Mouse (Mus musculus) heart, postnatal 36 days (tissue): ENCODE results near the gene Smad3. TPM values are rescaled to one million over a fixed set of nuclear protein-coding genes. Genes with fewer than 3 reads are reported as not detected.
A peak's percentile ranks its signal among the peaks of the same experiment; 100 is the strongest.

Source experiments
- DNase-seq, 2 experiments: peaks; one replicate each; pipeline ENCODE4 v3.0.0; 2021 to 2022
- intact Hi-C: fragments of 180-260 bp; cut with DNase I; formaldehyde crosslinking; loops from one replicate; pipeline ENCODE4 v1.15.1; 2025
- total RNA-seq, 2 experiments: library from RNA; stranded (reverse); gene quantifications; 2 replicates each; pipeline ENCODE4 v1.2.3; 2021

Smad3 gene
- total RNA-seq: 10 to 100 TPM; 12.5 to 13.2 TPM

DNA sequence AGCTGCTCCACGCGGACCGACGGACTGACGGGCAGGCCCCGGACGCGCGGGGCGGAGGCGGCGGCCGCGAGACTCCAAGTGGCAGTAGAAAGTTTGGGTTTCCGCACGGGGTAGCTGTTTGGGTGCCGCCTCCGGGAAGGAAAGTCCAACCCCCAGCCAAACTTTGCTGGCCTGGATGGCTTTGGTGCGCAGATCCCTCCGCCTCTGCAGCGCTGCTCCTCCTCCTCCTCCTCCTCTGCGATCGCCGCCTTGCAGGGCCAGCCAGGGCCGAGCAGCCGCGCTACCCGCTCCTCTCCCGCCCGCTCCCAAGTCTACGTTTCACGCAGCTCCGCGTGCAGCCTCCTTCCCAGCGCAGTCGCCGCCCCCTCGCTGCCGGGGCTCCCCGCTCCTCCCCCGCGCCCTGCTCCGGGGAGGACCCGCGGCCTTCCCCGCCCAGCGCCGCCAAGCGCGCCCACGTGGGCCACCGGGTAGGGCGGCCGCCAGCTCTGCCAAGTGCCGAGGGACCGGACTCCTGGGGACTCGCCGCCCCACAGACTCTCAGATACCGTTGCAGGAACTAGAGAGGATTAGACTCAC, at the start of gene Smad3:
Gene Smad3, minus strand, starts transcription at position 130 of the 576 bp plus-strand sequence.
- intact Hi-C loops: loop anchor here (1.0 to 10.0 kb wide), 7 partner anchors 31 to 623 kb away; partner anchors contain the start of genes Aagab and Iqch
- peak; percentile 90 to 95 for DNase-seq

DNA sequence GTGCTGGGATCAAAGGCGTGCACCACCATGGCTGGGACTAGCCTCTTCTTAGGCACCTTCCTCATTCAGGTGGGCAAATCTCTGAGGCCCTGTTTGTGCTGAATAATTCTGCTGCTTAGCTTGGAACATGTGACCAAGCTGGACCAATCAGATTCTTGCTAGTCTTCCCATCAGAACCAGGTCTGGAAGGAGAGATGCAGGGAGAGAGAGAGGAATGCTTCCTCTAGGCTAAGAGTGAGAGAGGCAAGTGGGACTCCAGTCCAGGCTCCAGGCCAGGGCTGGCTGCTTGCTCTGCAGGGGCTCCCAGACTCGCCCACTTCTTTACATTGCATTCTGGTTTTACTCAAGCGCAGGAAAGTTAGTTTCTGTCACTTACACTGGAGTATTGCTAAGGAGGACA, 47.1 kb upstream of the Smad3 start:
- DNase-seq: no peak
- intact Hi-C loops: no loop called here

DNA sequence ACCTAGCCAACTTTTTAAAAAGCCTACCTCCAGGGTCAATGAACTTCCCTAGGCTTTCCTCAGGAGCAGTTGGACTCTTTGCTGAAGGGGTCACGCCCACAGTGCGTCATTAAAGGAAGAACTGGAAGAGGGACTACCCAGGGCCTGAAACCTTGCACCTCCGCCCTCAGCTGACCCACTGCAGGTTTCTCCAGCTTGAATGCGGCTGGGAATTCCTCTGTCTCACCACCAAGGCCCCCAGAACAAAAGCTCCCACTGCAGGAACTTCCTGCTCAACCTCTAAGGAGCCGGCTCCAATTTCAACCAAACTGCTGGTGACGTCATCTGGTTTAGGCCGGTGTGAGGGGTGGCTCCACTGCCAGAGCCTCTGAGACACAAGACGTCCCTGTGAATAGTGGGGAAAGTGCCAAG, 45.4 kb upstream of the Smad3 start:
- intact Hi-C loops: no loop called here
- DNase-seq: no peak

DNA sequence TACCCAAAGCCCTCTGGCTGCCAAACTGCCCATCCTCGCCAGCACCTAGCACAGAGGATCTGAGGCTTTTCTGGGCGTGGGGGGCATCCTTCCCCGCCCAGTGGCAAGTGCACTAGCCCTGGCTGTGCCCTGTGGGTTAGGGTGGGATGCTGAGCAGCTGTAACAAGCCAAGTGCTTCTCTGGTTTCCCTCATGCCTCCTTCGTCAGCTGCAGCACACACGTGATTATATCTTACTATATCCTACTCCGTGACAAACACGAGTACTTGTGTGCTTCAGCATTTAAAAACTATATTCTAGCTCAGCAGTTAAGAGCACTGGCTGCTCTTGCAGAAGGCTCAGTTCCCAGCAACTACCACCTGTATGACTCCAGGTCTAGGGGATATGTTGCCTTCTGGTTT, 44.7 kb upstream of the Smad3 start:
- intact Hi-C loops: no loop called here
- no peak for DNase-seq

- intact Hi-C loops: no loop called here
- no peak for DNase-seq
Measured at GRCm38 (mm10) chr9:63802080-63802479, 44.3 kb upstream of the Smad3 start.

DNA sequence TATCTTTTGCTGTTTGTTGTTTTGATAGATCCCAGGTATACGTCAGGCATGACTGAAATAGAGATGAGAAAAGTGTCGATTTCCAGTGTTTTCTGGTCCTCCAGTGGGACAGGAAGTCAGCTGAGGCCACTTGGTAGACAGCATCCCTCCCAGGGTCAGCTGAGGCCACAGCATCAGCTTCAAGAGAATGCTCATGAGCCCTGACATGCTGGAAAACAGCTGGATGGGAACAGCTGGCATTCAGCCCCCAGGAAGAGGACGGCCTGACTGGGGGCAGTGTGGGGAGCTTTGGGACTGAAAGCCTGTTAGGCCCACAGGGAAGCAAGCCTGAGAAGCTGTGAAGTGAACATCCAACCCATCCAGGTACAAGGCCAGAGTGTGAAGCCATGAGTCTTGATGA, 38.6 kb upstream of the Smad3 start:
- intact Hi-C loops: no loop called here
- DNase-seq: no peak

- intact Hi-C loops: no loop called here
- peak; percentile 71 to 75 for DNase-seq
Measured at GRCm38 (mm10) chr9:63793731-63794495, 36.1 kb upstream of the Smad3 start.

DNA sequence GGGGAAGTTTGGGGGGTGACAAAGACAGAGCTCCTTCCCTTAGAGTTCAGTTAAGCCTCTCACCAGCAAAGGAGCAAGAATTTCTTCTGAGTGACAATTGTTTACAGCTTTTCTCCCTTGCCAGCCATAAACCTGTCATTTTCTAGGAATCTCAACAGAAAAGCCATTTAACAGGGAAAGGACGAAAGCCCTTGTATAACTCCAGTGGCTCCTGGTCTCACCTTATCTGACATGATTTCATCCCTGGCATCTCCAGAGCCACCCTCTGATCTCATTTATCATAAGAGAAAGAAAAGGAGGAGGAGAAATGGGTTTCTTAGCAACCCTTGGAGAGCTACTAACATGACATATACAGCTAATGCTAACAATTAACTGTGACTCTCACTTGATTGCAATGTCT, 33.9 kb upstream of the Smad3 start:
- DNase-seq: no peak
- intact Hi-C loops: no loop called here

GRCm38 (mm10) chr9:63791275-63791674, 33.5 kb upstream of the Smad3 start:
- intact Hi-C loops: no loop called here
- peak; percentile 38 to 42 for DNase-seq

DNA sequence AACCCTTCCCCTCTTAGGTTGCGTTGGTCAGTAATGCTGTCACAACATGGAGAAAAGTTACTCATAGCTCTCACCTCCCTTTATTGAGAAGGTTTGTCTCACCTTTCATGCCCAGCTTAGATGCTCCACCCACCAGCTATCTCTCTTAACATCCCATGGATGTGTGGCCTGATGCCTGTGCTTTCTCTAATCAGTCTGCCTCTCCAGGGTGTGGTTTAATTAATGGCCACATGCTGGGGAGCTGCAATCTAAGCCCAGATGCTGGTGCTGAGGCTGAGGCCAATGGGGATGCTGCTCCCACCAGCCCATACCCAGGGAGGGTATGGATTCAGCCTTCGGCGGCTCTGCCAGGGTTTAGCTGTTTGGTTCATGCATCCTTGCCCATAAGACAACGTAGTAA, 32.4 kb upstream of the Smad3 start:
- intact Hi-C loops: no loop called here

DNA sequence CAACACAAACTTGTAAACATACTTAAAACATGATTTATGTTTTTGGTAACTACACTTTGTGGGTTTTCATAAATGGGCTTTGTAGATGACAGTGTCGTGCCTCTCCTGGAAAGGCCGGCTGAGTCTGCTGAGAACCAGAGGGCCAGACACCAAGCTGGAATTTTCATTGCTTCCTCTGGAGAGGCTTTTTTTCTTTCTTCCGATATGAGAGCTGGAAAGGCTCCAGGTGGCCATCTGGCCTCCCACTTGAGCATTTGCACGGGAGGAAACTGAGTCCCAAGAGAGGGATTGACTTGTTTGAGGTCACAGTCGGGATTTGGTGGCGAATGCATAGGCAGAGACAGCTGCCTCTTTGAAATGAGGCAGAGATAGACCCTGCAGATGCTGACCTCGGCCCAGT, 31.6 kb upstream of the Smad3 start:
- intact Hi-C loops: loop anchor here (1.0 kb wide), 1 partner anchor 31 kb away; no protein-coding TSS in a partner anchor
- DNase-seq: peak; percentile 60 to 61

More for the DNA sequence above, 32.4 kb upstream of the Smad3 start:
- DNase-seq: no peak

GRCm38 (mm10) chr9:63787606-63788005, 29.8 kb upstream of the Smad3 start:
- intact Hi-C loops: no loop called here
- DNase-seq: no peak

DNA sequence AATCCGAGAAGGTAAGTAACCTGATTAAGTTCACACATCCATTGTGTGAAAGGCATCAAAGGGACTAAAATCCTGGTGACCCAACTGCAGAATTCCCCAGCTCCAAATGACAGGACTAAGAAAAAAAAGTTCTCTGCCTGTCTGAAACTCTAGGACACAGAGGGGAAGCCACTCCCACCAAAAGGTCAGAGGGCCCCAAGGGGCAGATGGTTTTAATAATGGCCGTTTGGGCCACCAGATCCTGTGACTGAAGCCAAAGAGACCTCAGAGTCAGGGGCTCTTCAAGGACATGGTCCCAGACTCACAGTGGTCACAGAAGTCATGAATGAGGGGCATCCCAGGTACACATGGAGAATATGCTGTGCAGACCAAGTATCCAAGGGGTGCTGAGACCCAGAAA, 29.3 kb upstream of the Smad3 start:
- intact Hi-C loops: no loop called here
- no peak for DNase-seq

DNA sequence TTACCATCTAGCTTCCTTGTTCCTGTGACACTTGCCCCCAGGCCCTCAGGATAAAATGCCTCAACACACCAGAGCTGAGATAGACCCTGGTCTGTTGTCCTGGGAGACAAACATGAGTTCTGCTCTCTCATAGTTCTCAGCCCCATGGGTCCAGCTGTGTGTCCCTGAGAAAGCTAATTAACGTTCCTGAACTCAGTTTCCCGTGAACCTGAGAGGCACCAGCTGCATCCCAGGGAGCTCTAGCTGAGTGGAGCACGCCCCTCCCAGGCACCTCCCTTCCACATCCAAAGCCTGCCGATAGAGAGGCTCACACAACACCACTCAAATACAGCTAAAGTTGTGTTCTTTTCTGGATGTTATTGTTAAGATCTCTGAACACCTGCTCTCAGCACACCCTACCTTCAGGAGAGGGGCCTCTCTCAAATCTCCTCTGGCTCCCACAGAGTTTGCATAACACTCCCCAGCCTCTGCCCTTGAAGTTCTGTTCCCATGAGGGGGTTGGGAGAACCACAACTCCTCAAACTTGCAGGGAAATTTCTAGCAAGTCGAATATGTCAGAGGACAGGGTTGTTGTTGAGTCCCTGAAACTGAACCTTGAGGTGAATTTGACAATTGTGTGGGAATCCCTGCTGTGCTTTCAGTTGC, 28.4 kb upstream of the Smad3 start:
- no peak for DNase-seq

DNA sequence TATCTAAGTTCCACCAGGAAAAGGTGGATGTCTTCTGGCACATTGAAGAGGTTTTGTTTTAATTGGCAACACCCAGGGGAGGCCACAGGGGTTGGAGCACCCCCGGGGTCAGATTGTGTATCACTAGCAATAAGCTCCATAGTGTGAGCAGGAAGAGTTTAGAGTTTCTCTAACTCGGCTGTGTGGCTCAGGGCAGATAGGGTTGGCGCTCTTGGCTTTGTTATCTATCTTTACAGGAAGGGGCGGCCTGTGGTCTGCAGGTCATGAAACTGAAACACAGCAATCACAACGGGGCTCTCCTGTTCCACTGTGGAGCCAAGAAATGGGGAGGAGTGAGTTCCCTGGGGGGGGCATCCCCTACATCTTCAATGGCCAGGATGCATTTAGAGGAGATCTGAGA, 27.7 kb upstream of the Smad3 start:
- intact Hi-C loops: no loop called here
- no peak for DNase-seq

More for the DNA sequence above, 28.4 kb upstream of the Smad3 start:
- intact Hi-C loops: no loop called here

- no peak for DNase-seq
- intact Hi-C loops: no loop called here
Measured at GRCm38 (mm10) chr9:63784597-63784996, 26.8 kb upstream of the Smad3 start.

GRCm38 (mm10) chr9:63782744-63783143, 24.9 kb upstream of the Smad3 start:
- intact Hi-C loops: no loop called here

DNA sequence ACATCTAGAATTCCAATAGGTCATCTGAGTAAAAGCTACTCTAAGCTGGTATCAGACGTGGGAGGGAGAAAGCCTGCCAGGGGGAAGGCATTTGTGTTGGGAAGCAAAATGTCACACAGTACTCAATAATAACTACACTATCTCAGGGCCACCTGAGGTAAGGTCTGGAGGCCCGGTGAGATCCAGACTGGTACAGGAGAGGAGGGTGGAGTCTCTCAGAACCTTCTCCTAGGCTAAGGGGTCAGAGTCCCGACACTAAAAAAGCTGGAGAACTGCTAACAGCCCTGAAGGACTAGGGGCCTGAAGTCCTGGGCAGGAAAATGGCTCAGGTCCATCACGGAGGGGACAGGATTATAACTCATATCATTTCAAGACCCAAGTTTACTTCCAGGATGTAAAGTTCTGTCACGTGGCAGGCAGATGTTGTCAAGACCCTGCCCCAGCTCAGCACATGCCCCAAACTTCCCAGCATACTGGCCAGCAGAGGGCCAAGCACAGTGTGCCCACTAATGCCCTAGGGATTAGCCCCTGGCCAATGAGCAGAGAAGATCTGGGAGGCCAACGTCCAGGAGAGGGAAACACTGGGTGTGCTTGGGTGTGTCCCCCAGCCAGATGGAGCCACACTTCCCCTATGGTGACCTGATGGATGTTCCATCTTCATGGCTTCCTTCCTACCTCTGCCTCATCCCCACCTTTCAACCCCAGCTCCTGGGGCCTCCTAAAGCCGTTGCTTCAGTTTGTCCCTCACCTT, 24.1 kb upstream of the Smad3 start:
- intact Hi-C loops: no loop called here
- DNase-seq: no peak

More at GRCm38 (mm10) chr9:63782744-63783143, 24.9 kb upstream of the Smad3 start:
- no peak for DNase-seq

DNA sequence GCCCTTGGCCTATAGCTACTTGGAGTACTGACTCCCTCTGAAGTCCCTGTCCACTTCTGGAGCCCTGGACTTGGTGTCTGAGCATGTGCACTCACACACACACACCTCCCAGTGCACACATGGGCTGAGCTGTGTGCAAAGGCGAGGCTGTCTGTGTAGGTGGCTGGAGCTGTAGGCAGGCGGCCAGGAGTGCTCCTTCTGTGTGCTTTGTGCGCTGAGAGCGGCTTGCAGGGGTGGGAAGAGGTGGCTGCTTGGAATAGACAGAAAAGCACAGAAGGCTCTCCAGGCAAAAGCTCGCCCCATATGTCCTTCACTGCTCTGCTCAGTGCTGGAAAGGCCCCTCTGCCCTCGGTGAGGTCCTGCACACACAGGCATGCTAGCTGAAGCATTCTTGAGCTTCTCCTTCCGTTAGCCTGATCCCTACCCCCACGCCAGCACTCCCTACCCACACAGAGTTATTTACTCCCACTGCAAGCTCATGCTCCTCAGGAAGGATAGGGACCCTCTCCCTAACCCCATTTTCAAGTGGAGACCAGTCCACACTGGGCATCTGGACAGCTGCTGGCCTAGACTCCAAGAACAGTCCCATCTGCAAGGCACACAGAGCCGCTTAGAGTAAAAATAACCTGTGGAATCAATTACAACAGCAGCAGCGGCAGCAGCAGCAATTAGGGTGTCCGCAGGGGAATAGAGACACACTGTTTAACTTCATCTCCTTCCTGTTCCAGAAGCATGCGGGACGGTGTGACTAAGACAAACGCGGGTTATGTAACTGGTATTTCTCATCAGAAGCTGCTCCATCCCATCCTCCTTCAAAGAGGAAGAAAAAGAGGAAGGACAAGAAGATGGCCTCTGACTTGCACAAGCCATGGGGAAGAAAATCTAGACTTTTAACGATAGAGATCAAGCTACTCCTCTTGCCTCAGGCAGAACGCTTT, 22.4 kb upstream of the Smad3 start:
- DNase-seq: peak; percentile 35 to 41
- intact Hi-C loops: no loop called here

DNA sequence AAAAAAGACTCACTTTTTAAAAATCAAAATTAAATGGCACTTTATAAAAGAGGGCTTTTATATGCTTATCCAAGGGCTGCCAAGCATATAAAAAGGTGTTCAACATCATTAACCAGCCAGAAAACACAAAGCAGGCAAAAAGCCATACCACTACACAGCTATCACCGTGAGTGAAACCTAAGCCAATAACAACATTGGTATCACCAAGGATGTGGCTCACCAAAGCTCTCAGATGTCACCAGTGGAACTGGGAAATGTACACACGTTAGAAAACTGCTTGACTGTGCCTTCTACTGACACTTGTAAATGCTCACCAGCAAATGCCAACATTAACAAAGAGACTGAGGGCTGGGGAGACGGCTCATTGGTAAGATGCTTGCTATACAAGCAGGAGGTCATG, 18.9 kb upstream of the Smad3 start:
- no peak for DNase-seq
- intact Hi-C loops: no loop called here
